Mouse (Mus musculus): ENCODE measurements around the gene Igf1. TPM values are rescaled to one million over a fixed set of nuclear protein-coding genes. Genes with fewer than 3 reads are reported as not detected.
A peak's percentile ranks its signal among the peaks of the same experiment; 100 is the strongest.

The Igf1 gene
- polyA plus RNA-seq, 1 experiment = 7.9 TPM

GRCm38 (mm10) chr10:87862899-87863298, 4.8 kb downstream of the Igf1 start:
- DNase-seq (ENCODE audit: low read depth) = no peak
- no peak for TF ChIP-seq CTCF (IDR thresholded peaks at IDR 0.05; ENCODE audit: borderline replicate concordance, extremely low read depth, insufficient read depth, insufficient read length)
- no peak for TF ChIP-seq POLR2A (IDR thresholded peaks at IDR 0.05; ENCODE audit: borderline replicate concordance, extremely low read depth, insufficient read depth, insufficient read length, poor library complexity, severe bottlenecking)

- no peak for DNase-seq (ENCODE audit: low read depth)
- no peak for TF ChIP-seq POLR2A (IDR thresholded peaks at IDR 0.05; ENCODE audit: borderline replicate concordance, extremely low read depth, insufficient read depth, insufficient read length, poor library complexity, severe bottlenecking)
- TF ChIP-seq CTCF (IDR thresholded peaks at IDR 0.05; ENCODE audit: borderline replicate concordance, extremely low read depth, insufficient read depth, insufficient read length) = no peak
These were observed 5.3 kb downstream of the Igf1 start for GRCm38 (mm10) chr10:87863326-87863725.

GRCm38 (mm10) chr10:87865712-87866111, 7.6 kb downstream of the Igf1 start:
- TF ChIP-seq CTCF (IDR thresholded peaks at IDR 0.05; ENCODE audit: borderline replicate concordance, extremely low read depth, insufficient read depth, insufficient read length) (no peak), POLR2A (IDR thresholded peaks at IDR 0.05; ENCODE audit: borderline replicate concordance, extremely low read depth, insufficient read depth, insufficient read length, poor library complexity, severe bottlenecking) (no peak)
- DNase-seq (ENCODE audit: low read depth) = no peak

DNA sequence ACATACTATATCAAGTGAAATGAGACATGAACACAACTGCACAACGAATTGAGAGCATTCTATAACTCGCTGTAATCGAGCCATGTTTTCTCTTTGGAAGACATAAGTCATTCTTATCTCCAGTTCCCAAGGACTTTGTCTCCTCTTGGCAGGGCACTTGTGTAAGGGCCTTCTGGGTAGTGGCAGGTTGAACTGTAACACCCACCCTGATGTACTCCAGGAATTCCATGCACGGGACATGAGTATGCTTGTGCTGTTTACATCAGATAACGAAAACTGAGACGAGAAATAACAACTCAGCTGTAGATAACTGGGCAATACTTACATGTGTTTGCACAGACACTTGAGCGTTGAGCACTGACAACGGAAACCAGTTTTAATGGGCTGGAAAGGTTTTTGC, 8.4 kb downstream of the Igf1 start:
- DNase-seq (ENCODE audit: low read depth) = no peak
- TF ChIP-seq CTCF (IDR thresholded peaks at IDR 0.05; ENCODE audit: borderline replicate concordance, extremely low read depth, insufficient read depth, insufficient read length) (no peak), POLR2A (IDR thresholded peaks at IDR 0.05; ENCODE audit: borderline replicate concordance, extremely low read depth, insufficient read depth, insufficient read length, poor library complexity, severe bottlenecking) (no peak)

- no peak for TF ChIP-seq POLR2A (IDR thresholded peaks at IDR 0.05; ENCODE audit: borderline replicate concordance, extremely low read depth, insufficient read depth, insufficient read length, poor library complexity, severe bottlenecking)
- no peak for TF ChIP-seq CTCF (IDR thresholded peaks at IDR 0.05; ENCODE audit: borderline replicate concordance, extremely low read depth, insufficient read depth, insufficient read length)
- DNase-seq (ENCODE audit: low read depth) = no peak
These were observed 9.2 kb downstream of the Igf1 start for GRCm38 (mm10) chr10:87867217-87867616.

- no peak for TF ChIP-seq CTCF (IDR thresholded peaks at IDR 0.05; ENCODE audit: borderline replicate concordance, extremely low read depth, insufficient read depth, insufficient read length)
- TF ChIP-seq POLR2A (IDR thresholded peaks at IDR 0.05; ENCODE audit: borderline replicate concordance, extremely low read depth, insufficient read depth, insufficient read length, poor library complexity, severe bottlenecking) = no peak
- no peak for DNase-seq (ENCODE audit: low read depth)
These were observed 9.6 kb downstream of the Igf1 start for GRCm38 (mm10) chr10:87867631-87868030.

DNA sequence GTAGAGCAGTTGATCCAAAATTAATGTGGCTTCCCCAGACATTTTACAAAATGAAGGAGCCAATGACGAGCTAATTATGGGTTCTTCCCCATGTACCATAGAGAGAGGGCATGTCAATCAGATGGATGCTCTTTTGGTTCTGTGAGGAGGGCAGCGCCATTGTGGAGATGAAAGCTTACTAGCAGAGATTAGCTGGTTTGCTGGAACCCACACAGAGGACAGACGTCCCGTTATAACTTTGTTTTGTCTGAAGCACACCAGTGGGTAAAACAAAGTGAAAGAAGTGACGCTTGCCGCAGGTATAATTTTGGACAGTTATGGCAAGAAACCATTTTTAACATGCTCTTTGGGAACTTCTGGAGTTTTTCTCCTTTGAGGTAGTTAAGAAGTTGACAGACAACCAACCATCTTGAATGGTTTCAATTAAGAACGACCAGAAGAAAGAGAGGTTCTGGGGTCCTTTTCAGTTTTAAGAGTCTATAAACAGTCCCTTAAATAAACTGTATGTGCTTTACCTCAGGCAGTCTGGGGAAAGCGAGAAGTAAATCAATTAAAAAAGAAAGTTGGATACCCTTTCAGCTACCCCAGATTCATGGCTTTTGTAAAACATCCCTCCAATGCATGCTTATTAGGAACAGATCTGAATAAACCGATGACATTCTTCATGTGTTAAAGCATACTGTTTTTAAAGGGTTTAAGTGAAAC, 10.4 kb downstream of the Igf1 start:
- TF ChIP-seq POLR2A (IDR thresholded peaks at IDR 0.05; ENCODE audit: borderline replicate concordance, extremely low read depth, insufficient read depth, insufficient read length, poor library complexity, severe bottlenecking) = no peak
- no peak for TF ChIP-seq CTCF (IDR thresholded peaks at IDR 0.05; ENCODE audit: borderline replicate concordance, extremely low read depth, insufficient read depth, insufficient read length)
- DNase-seq (ENCODE audit: low read depth) = no peak

- no peak for TF ChIP-seq POLR2A (IDR thresholded peaks at IDR 0.05; ENCODE audit: borderline replicate concordance, extremely low read depth, insufficient read depth, insufficient read length, poor library complexity, severe bottlenecking)
- TF ChIP-seq CTCF (IDR thresholded peaks at IDR 0.05; ENCODE audit: borderline replicate concordance, extremely low read depth, insufficient read depth, insufficient read length) = no peak
- DNase-seq (ENCODE audit: low read depth) = no peak
These were observed 11.1 kb downstream of the Igf1 start for GRCm38 (mm10) chr10:87869151-87869550.

DNA sequence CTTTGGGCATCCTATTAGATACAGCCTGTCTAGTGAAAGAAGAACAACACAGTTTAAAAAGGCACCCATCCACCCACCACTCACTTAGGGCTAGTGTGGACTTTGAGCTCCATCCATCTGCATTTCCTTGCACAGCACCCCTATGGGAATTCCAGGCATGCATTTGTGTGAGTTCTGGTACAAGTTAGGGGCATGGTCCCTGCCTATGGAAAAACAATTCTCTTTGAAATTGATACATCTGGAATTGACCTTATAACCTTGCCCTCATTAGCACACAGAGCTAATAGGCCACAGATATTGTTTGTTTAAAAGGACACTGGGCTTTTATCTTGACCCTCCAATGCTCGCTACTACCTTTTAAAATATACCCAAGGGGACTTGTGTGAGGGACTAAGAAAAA, 11.6 kb downstream of the Igf1 start:
- no peak for TF ChIP-seq CTCF (IDR thresholded peaks at IDR 0.05; ENCODE audit: borderline replicate concordance, extremely low read depth, insufficient read depth, insufficient read length)
- no peak for TF ChIP-seq POLR2A (IDR thresholded peaks at IDR 0.05; ENCODE audit: borderline replicate concordance, extremely low read depth, insufficient read depth, insufficient read length, poor library complexity, severe bottlenecking)
- no peak for DNase-seq (ENCODE audit: low read depth)

GRCm38 (mm10) chr10:87871863-87872647, 14.0 kb downstream of the Igf1 start:
- TF ChIP-seq POLR2A (IDR thresholded peaks at IDR 0.05; ENCODE audit: borderline replicate concordance, extremely low read depth, insufficient read depth, insufficient read length, poor library complexity, severe bottlenecking) (no peak), CTCF (IDR thresholded peaks at IDR 0.05; ENCODE audit: borderline replicate concordance, extremely low read depth, insufficient read depth, insufficient read length) (no peak)
- DNase-seq (ENCODE audit: low read depth) = peak; percentile 76

DNA sequence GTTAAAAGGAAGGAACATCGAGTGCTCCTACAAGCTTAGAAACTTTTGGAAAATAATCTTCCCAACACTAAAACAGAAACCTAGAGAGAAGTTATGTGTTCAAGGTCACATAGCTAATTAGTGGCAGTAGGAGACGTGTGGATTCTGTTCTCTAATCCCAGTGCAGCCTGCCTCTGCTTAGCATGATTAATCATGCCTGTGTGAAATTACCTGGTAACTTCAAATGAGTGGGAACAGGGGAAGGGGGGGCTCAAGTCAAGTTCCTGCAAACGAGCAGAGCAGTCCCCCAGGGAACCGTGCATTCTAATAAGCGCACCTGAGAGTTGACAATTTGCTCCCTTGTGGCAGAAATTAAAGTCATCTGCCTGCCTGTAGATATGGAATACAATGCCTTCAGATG, 14.8 kb downstream of the Igf1 start:
- TF ChIP-seq CTCF (IDR thresholded peaks at IDR 0.05; ENCODE audit: borderline replicate concordance, extremely low read depth, insufficient read depth, insufficient read length) = no peak
- no peak for TF ChIP-seq POLR2A (IDR thresholded peaks at IDR 0.05; ENCODE audit: borderline replicate concordance, extremely low read depth, insufficient read depth, insufficient read length, poor library complexity, severe bottlenecking)
- DNase-seq (ENCODE audit: low read depth) = peak; percentile 59
